Mouse (Mus musculus) lung, postnatal 36 days (tissue): ENCODE data around the gene Oxct1.

ENCODE experiments used
- DNase-seq: peaks from one replicate; pipeline ENCODE4 v3.0.0; 2022; ENCODE audit warnings: mixed read lengths

Gene Oxct1

GRCm38 (mm10) chr15:4026231-4026773, at the start of gene Oxct1:
Oxct1 (plus strand) TSS chr15:4026383.
- DNase-seq, result peak; percentile 93

GRCm38 (mm10) chr15:3978279-3978678, 47.9 kb upstream of the Oxct1 start:
- DNase-seq, result no peak

GRCm38 (mm10) chr15:3979061-3979848, 46.9 kb upstream of the Oxct1 start, which contains the start of gene Fbxo4:
Fbxo4 (minus strand) TSS chr15:3979573.
- DNase-seq, result peak; percentile 92

- peak; percentile 32 for DNase-seq
Measured at GRCm38 (mm10) chr15:3979871-3980270, 46.3 kb upstream of the Oxct1 start.

- no peak for DNase-seq
Measured at GRCm38 (mm10) chr15:3982732-3983131, 43.5 kb upstream of the Oxct1 start.

GRCm38 (mm10) chr15:3984876-3985275, 41.3 kb upstream of the Oxct1 start:
- no peak for DNase-seq

GRCm38 (mm10) chr15:3987981-3988380, 38.2 kb upstream of the Oxct1 start:
- DNase-seq, result peak; percentile 68

- DNase-seq, result no peak
Measured at GRCm38 (mm10) chr15:3994852-3995447, 31.2 kb upstream of the Oxct1 start.

- DNase-seq, result peak; percentile 99
Measured at GRCm38 (mm10) chr15:3995448-3996266, 30.5 kb upstream of the Oxct1 start, which contains the start of gene AW549877. AW549877 (minus strand) TSS chr15:3995744.

- DNase-seq, result no peak
Measured at GRCm38 (mm10) chr15:3996267-3997010, 29.7 kb upstream of the Oxct1 start.

GRCm38 (mm10) chr15:3999144-3999543, 27.0 kb upstream of the Oxct1 start:
- DNase-seq, result no peak

GRCm38 (mm10) chr15:4000536-4000935, 25.6 kb upstream of the Oxct1 start:
- no peak for DNase-seq

- no peak for DNase-seq
Measured at GRCm38 (mm10) chr15:4013873-4014272, 12.3 kb upstream of the Oxct1 start.

- no peak for DNase-seq
Measured at GRCm38 (mm10) chr15:4020711-4021110, 5.5 kb upstream of the Oxct1 start.

- DNase-seq, result no peak
Measured at GRCm38 (mm10) chr15:4023747-4024146, 2.4 kb upstream of the Oxct1 start.

- peak; percentile 17 for DNase-seq
Measured at GRCm38 (mm10) chr15:4024726-4025507, 1.3 kb upstream of the Oxct1 start.

GRCm38 (mm10) chr15:4025508-4025904, 677 bp upstream of the Oxct1 start:
- DNase-seq, result no peak

- DNase-seq, result peak; percentile 90
Measured at GRCm38 (mm10) chr15:4026831-4027584, 825 bp downstream of the Oxct1 start.

- DNase-seq, result no peak
Measured at GRCm38 (mm10) chr15:4027671-4028410, 1.7 kb downstream of the Oxct1 start.

- DNase-seq, result no peak
Measured at GRCm38 (mm10) chr15:4028411-4028700, 2.2 kb downstream of the Oxct1 start.
